Mouse (Mus musculus) activated CD4-positive, CD25-positive, alpha-beta regulatory T cell (primary cell): ENCODE data around the gene Pde7b. TPM values are rescaled to one million over a fixed set of nuclear protein-coding genes. Genes with fewer than 3 reads are reported as not detected.

Experiments used
- polyA plus RNA-seq, 2 experiments: library from polyadenylated mRNA; unstranded; fragments of 100-300 nt; shearing (Covaris generic); gene quantifications; one replicate each; pipeline ENCODE4 v1.2.1; 2017

Pde7b gene
- polyA plus RNA-seq = under 1 TPM; 0.54 to 0.58 TPM

GRCm38 (mm10) chr10:20724906-20725305 lies at the start of gene Pde7b:
Gene Pde7b, minus strand, starts transcription at chr10:20725078.

Other genes with a start within 250 kb of the Pde7b start
- 1 to 10 TPM; 5.8 to 6.6 TPM for gene Ahi1, start 227.5 kb upstream of the Pde7b start, polyA plus RNA-seq